Mouse (Mus musculus): Measurements from ENCODE around the gene Tmbim1. TPM values are rescaled to one million over a fixed set of nuclear protein-coding genes. Genes with fewer than 3 reads are reported as not detected.
"Not testable (repeated sequence)": the region's sequence is repeated elsewhere in the genome, so short reads cannot be mapped to it uniquely, and the experiment has no call there.

The Tmbim1 gene
- total RNA-seq (2015) (13.6 and 13.8 TPM in 2 replicates), total RNA-seq (2017) (14.0 and 18.4 TPM in 2 replicates)

- ATAC-seq (replicated peaks; ENCODE audit: poor library complexity) = no peak
These were observed at the start of gene Tmbim1 for GRCm38 (mm10) chr1:74305522-74305921. Gene Tmbim1, minus strand, starts transcription at chr1:74305622.

- ATAC-seq (replicated peaks; ENCODE audit: poor library complexity) = no peak
These were observed 48.2 kb upstream of the Tmbim1 start for GRCm38 (mm10) chr1:74353453-74354229.

GRCm38 (mm10) chr1:74352532-74353096 lies 47.2 kb upstream of the Tmbim1 start:
- no peak for ATAC-seq (replicated peaks; ENCODE audit: poor library complexity)

- no peak for ATAC-seq (replicated peaks; ENCODE audit: poor library complexity)
These were observed 45.9 kb upstream of the Tmbim1 start for GRCm38 (mm10) chr1:74351185-74351769.

- ATAC-seq (replicated peaks; ENCODE audit: poor library complexity) = no peak
These were observed 38.9 kb upstream of the Tmbim1 start for GRCm38 (mm10) chr1:74344163-74344916.

- ATAC-seq (replicated peaks; ENCODE audit: poor library complexity) = no peak
These were observed 37.7 kb upstream of the Tmbim1 start for GRCm38 (mm10) chr1:74343161-74343560.

GRCm38 (mm10) chr1:74342308-74342707 lies 36.9 kb upstream of the Tmbim1 start:
- ATAC-seq (replicated peaks; ENCODE audit: poor library complexity) = no peak

GRCm38 (mm10) chr1:74341898-74342297 lies 36.5 kb upstream of the Tmbim1 start:
- no peak for ATAC-seq (replicated peaks; ENCODE audit: poor library complexity)

GRCm38 (mm10) chr1:74340992-74341391 lies 35.6 kb upstream of the Tmbim1 start:
- not testable (repeated sequence) for ATAC-seq (replicated peaks; ENCODE audit: poor library complexity)

- ATAC-seq (replicated peaks; ENCODE audit: poor library complexity) = no peak
These were observed 34.9 kb upstream of the Tmbim1 start for GRCm38 (mm10) chr1:74340361-74340764.

GRCm38 (mm10) chr1:74339917-74340316 lies 34.5 kb upstream of the Tmbim1 start:
- ATAC-seq (replicated peaks; ENCODE audit: poor library complexity) = no peak

- no peak for ATAC-seq (replicated peaks; ENCODE audit: poor library complexity)
These were observed 33.2 kb upstream of the Tmbim1 start for GRCm38 (mm10) chr1:74338626-74339025.

- ATAC-seq (replicated peaks; ENCODE audit: poor library complexity) = no peak
These were observed 32.6 kb upstream of the Tmbim1 start for GRCm38 (mm10) chr1:74338013-74338412.

- ATAC-seq (replicated peaks; ENCODE audit: poor library complexity) = no peak
These were observed 31.9 kb upstream of the Tmbim1 start for GRCm38 (mm10) chr1:74337241-74337771.

GRCm38 (mm10) chr1:74335436-74336170 lies 30.2 kb upstream of the Tmbim1 start:
- ATAC-seq (replicated peaks; ENCODE audit: poor library complexity) = no peak

- ATAC-seq (replicated peaks; ENCODE audit: poor library complexity) = no peak
These were observed 29.6 kb upstream of the Tmbim1 start for GRCm38 (mm10) chr1:74335033-74335432.

GRCm38 (mm10) chr1:74334607-74335006 lies 29.2 kb upstream of the Tmbim1 start:
- no peak for ATAC-seq (replicated peaks; ENCODE audit: poor library complexity)

GRCm38 (mm10) chr1:74332930-74333329 lies 27.5 kb upstream of the Tmbim1 start:
- no peak for ATAC-seq (replicated peaks; ENCODE audit: poor library complexity)

- peak; percentile 87 for ATAC-seq (replicated peaks; ENCODE audit: poor library complexity)
These were observed 26.9 kb upstream of the Tmbim1 start for GRCm38 (mm10) chr1:74332241-74332763.

- ATAC-seq (replicated peaks; ENCODE audit: poor library complexity) = peak; percentile 12
These were observed 25.7 kb upstream of the Tmbim1 start for GRCm38 (mm10) chr1:74331046-74331681.

All from megakaryocyte progenitor cell, adult 5-6 weeks (primary cell).